Mouse (Mus musculus): ENCODE measurements at regions not wholly inside any gene's neighbourhood (a gene's known extent, or its start where the extent isn't known, plus 50 kb on each side); places are given as distances from the start of the nearest gene placed in this dataset.
"Not testable (repeated sequence)": the region's sequence is repeated elsewhere in the genome, so short reads cannot be mapped to it uniquely, and the experiment has no call there.

- no peak for DNase-seq (ENCODE audit: low spot score in 2 of 2)
Measured at GRCm38 (mm10) chr14:9492228-9492627, 826.2 kb upstream of the 4930452B06Rik start.

GRCm38 (mm10) chr14:9488585-9488984, 822.5 kb upstream of the 4930452B06Rik start:
- DNase-seq (ENCODE audit: low spot score in 2 of 2), result no peak

- DNase-seq (ENCODE audit: low spot score in 2 of 2), result no peak
Measured at GRCm38 (mm10) chr14:9478981-9479380, 812.9 kb upstream of the 4930452B06Rik start.

- DNase-seq (ENCODE audit: low spot score in 2 of 2), result peak; percentile 30 to 67
Measured at GRCm38 (mm10) chr14:9475169-9475568, 809.1 kb upstream of the 4930452B06Rik start.

- no peak for DNase-seq (ENCODE audit: low spot score in 2 of 2)
Measured at GRCm38 (mm10) chr14:9469686-9470085, 803.6 kb upstream of the 4930452B06Rik start.

- no peak for DNase-seq (ENCODE audit: low spot score in 2 of 2)
Measured at GRCm38 (mm10) chr14:9468654-9469053, 802.6 kb upstream of the 4930452B06Rik start.

GRCm38 (mm10) chr14:9467690-9468458, 801.8 kb upstream of the 4930452B06Rik start:
- no peak for DNase-seq (ENCODE audit: low spot score in 2 of 2)

- peak; percentile 9 to 32 for DNase-seq (ENCODE audit: low spot score in 2 of 2)
Measured at GRCm38 (mm10) chr14:9460006-9460405, 794.0 kb upstream of the 4930452B06Rik start.

GRCm38 (mm10) chr14:9458856-9459255, 792.8 kb upstream of the 4930452B06Rik start:
- no peak for DNase-seq (ENCODE audit: low spot score in 2 of 2)

GRCm38 (mm10) chr14:9457801-9458495, 791.9 kb upstream of the 4930452B06Rik start:
- DNase-seq (ENCODE audit: low spot score in 2 of 2), result no peak

GRCm38 (mm10) chr14:9455986-9456385, 789.9 kb upstream of the 4930452B06Rik start:
- no peak for DNase-seq (ENCODE audit: low spot score in 2 of 2)

- DNase-seq (ENCODE audit: low spot score in 2 of 2), result peak; percentile 35 to 75
Measured at GRCm38 (mm10) chr14:9449942-9450341, 783.9 kb upstream of the 4930452B06Rik start.

- DNase-seq (ENCODE audit: low spot score in 2 of 2), result no peak
Measured at GRCm38 (mm10) chr14:9437896-9438295, 771.9 kb upstream of the 4930452B06Rik start.

- no peak for DNase-seq (ENCODE audit: low spot score in 2 of 2)
Measured at GRCm38 (mm10) chr14:9435136-9435535, 769.1 kb upstream of the 4930452B06Rik start.

GRCm38 (mm10) chr14:9433081-9433590, 767.1 kb upstream of the 4930452B06Rik start:
- no peak for DNase-seq (ENCODE audit: low spot score in 2 of 2)

GRCm38 (mm10) chr14:9431798-9432197, 765.8 kb upstream of the 4930452B06Rik start:
- DNase-seq (ENCODE audit: low spot score in 2 of 2), result no peak

GRCm38 (mm10) chr14:9411822-9412403, 745.9 kb upstream of the 4930452B06Rik start:
- DNase-seq (ENCODE audit: low spot score in 2 of 2), result no peak

GRCm38 (mm10) chr14:9403688-9404087, 737.6 kb upstream of the 4930452B06Rik start:
- DNase-seq (ENCODE audit: low spot score in 2 of 2), result no peak

GRCm38 (mm10) chr14:9400861-9401260, 734.8 kb upstream of the 4930452B06Rik start:
- DNase-seq (ENCODE audit: low spot score in 2 of 2), result no peak

- DNase-seq (ENCODE audit: low spot score in 2 of 2), result peak; percentile 72 to 87
Measured at GRCm38 (mm10) chr14:9393271-9393771, 727.3 kb upstream of the 4930452B06Rik start.

- DNase-seq (ENCODE audit: low spot score in 2 of 2), result not testable (repeated sequence)
Measured at GRCm38 (mm10) chr14:9389878-9390536, 724.0 kb upstream of the 4930452B06Rik start.

All from layer of hippocampus, adult 18-20 months (tissue).